Mouse (Mus musculus) small intestine, adult 2 months (tissue): Measurements from ENCODE around the gene Gmfg.

Experiments used
- CTCF ChIP-seq: fragments of 200-500 bp; IDR thresholded peaks from 2 replicates; pipeline ENCODE4 v1.5.1; 2012; ENCODE audit warnings: low read depth, mild to moderate bottlenecking, control low read depth, inconsistent platforms, low read length, moderate library complexity, mixed read lengths; ENCODE audit not compliant: insufficient replicate concordance, insufficient read length; ENCODE audit errors: extremely low read depth
- POLR2A ChIP-seq: fragments of 200-500 bp; IDR thresholded peaks from 2 replicates; pipeline ENCODE4 v1.6.1; 2012; ENCODE audit warnings: low read depth, mild to moderate bottlenecking, control low read depth, inconsistent platforms, low read length, moderate library complexity

- TF ChIP-seq CTCF (no peak), POLR2A (no peak)
Observed at GRCm38 (mm10) chr7:28410841-28411475, 26.3 kb upstream of the Gmfg start.
